Mouse (Mus musculus): ENCODE results near the gene Gjb6.

Gene Gjb6

GRCm38 (mm10) chr14:57089107-57089506 lies 44.3 kb downstream of the Gjb6 start:
- in situ Hi-C loops (cut with MboI, MseI), result no loop called here

- in situ Hi-C loops (cut with MboI, MseI), result no loop called here
These were observed 49.2 kb downstream of the Gjb6 start for GRCm38 (mm10) chr14:57084180-57084668.

- in situ Hi-C loops (cut with MboI, MseI), result no loop called here
These were observed 50.5 kb downstream of the Gjb6 start for GRCm38 (mm10) chr14:57082863-57083262.

GRCm38 (mm10) chr14:57075537-57075936 lies 57.9 kb downstream of the Gjb6 start:
- in situ Hi-C loops (cut with MboI, MseI), result no loop called here
